Mouse (Mus musculus): Measurements from ENCODE around the gene Tesmin.

GRCm38 (mm10) chr19:3365089-3365488, 23.6 kb upstream of the Tesmin start:
- TF ChIP-seq EP300 (IDR thresholded peaks at IDR 0.05; ENCODE audit: low read depth), result no peak
- TF ChIP-seq CTCF (IDR thresholded peaks at IDR 0.05; ENCODE audit: low read depth), result no peak
